Mouse (Mus musculus) C2C12 (cell line): ENCODE results near the gene Shmt1.

Source experiments
- CTCF ChIP-seq: IDR thresholded peaks from one replicate; pipeline ENCODE4 v1.5.1; 2011; ENCODE audit not compliant: control insufficient read depth, insufficient read depth, insufficient read length
- FOSL1 ChIP-seq: IDR thresholded peaks from one replicate; pipeline ENCODE4 v1.8.0; 2011; ENCODE audit warnings: mild to moderate bottlenecking, low read length; ENCODE audit not compliant: poor library complexity, insufficient read depth, severe bottlenecking
- MAX ChIP-seq: IDR thresholded peaks from one replicate; pipeline ENCODE4 v1.6.1; 2011; ENCODE audit warnings: mild to moderate bottlenecking, control low read depth
- MYOD1 ChIP-seq: IDR thresholded peaks from one replicate; pipeline ENCODE4 v1.6.1; 2011; ENCODE audit warnings: low read depth; ENCODE audit not compliant: control insufficient read depth, insufficient read length

GRCm38 (mm10) chr11:60769322-60769721 lies 42.2 kb downstream of the Shmt1 start:
- TF ChIP-seq CTCF: no peak
- no peak for TF ChIP-seq MYOD1
- TF ChIP-seq FOSL1: no peak
- TF ChIP-seq MAX: no peak
